Mouse (Mus musculus): Measurements from ENCODE around the gene AL732309.1.

GRCm38 (mm10) chr2:25197946-25198345 lies 48.7 kb downstream of the AL732309.1 start:
- TF ChIP-seq CTCF (IDR thresholded peaks at IDR 0.05; ENCODE audit: control insufficient read depth, insufficient read depth, insufficient replicate concordance, low read depth, low read length): no peak
- no peak for TF ChIP-seq POLR2A (IDR thresholded peaks at IDR 0.05; ENCODE audit: control insufficient read depth, low read depth, low read length)

Data from testis, adult 2 months (tissue).